Mouse (Mus musculus): ENCODE data around the gene Atp1a3. TPM values are rescaled to one million over a fixed set of nuclear protein-coding genes. Genes with fewer than 3 reads are reported as not detected.

Gene Atp1a3
- polyA plus RNA-seq, 1 experiment: 11.2 TPM

GRCm38 (mm10) chr7:24968463-24968862, 37.3 kb downstream of the Atp1a3 start:
- 91% methylated on average over 6 of the region's 6 CpGs for WGBS
- TF ChIP-seq POLR2A (IDR thresholded peaks at IDR 0.05; ENCODE audit: low read depth, low read length) (no peak), CTCF (IDR thresholded peaks at IDR 0.05; ENCODE audit: extremely low read depth, insufficient read depth, insufficient read length, insufficient replicate concordance) (no peak)
- Histone ChIP-seq H3K36me3 (ENCODE audit: control insufficient read depth, insufficient read depth, low read length) (peaks cover 6% of the 10 kb centered on the region), H3K4me1 (ENCODE audit: control insufficient read depth, insufficient read depth, insufficient read length) (no peaks in the 10 kb centered on the region; the same call in 1 of the 2 replicates), H3K27me3 (ENCODE audit: control insufficient read depth, insufficient read depth, low read length) (no peaks in the 10 kb centered on the region), H3K27ac (ENCODE audit: insufficient read depth, low read length) (no peak overlapping the region), H3K4me3 (ENCODE audit: extremely low read depth, insufficient read depth, insufficient read length) (no peak overlapping the region)
- no peak for DNase-seq (ENCODE audit: low read depth in 1 of 2, low spot score in 2 of 2)

- TF ChIP-seq POLR2A (IDR thresholded peaks at IDR 0.05; ENCODE audit: low read depth, low read length) (no peak), CTCF (IDR thresholded peaks at IDR 0.05; ENCODE audit: extremely low read depth, insufficient read depth, insufficient read length, insufficient replicate concordance) (no peak)
- no peaks in the 10 kb centered on the region; the same call in 1 of the 2 replicates for H3K4me1 ChIP-seq (ENCODE audit: control insufficient read depth, insufficient read depth, insufficient read length)
- WGBS: 91% methylated on average over 8 of the region's 8 CpGs
- H3K27me3 ChIP-seq (ENCODE audit: control insufficient read depth, insufficient read depth, low read length): no peaks in the 10 kb centered on the region
- DNase-seq (ENCODE audit: low read depth in 1 of 2, low spot score in 2 of 2): no peak
- no peak overlapping the region for H3K27ac ChIP-seq (ENCODE audit: insufficient read depth, low read length)
- H3K4me3 ChIP-seq (ENCODE audit: extremely low read depth, insufficient read depth, insufficient read length): no peak overlapping the region
- peaks cover 6% of the 10 kb centered on the region for H3K36me3 ChIP-seq (ENCODE audit: control insufficient read depth, insufficient read depth, low read length)
Observed at GRCm38 (mm10) chr7:24967966-24968365, 37.8 kb downstream of the Atp1a3 start.

- TF ChIP-seq CTCF (IDR thresholded peaks at IDR 0.05; ENCODE audit: extremely low read depth, insufficient read depth, insufficient read length, insufficient replicate concordance): peak; percentile 77; the same call in 1 of the 2 replicates
- TF ChIP-seq POLR2A (IDR thresholded peaks at IDR 0.05; ENCODE audit: low read depth, low read length): no peak
- no peaks in the 10 kb centered on the region for H3K27me3 ChIP-seq (ENCODE audit: control insufficient read depth, insufficient read depth, low read length)
- no peak overlapping the region for H3K4me3 ChIP-seq (ENCODE audit: extremely low read depth, insufficient read depth, insufficient read length)
- 8% methylated on average over 5 of the region's 5 CpGs for WGBS
- H3K4me1 ChIP-seq (ENCODE audit: control insufficient read depth, insufficient read depth, insufficient read length): no peaks in the 10 kb centered on the region; the same call in 1 of the 2 replicates
- peak; percentile 56 to 81 for DNase-seq (ENCODE audit: low read depth in 1 of 2, low spot score in 2 of 2)
- peaks cover 6% of the 10 kb centered on the region for H3K36me3 ChIP-seq (ENCODE audit: control insufficient read depth, insufficient read depth, low read length)
- no peak overlapping the region for H3K27ac ChIP-seq (ENCODE audit: insufficient read depth, low read length)
Observed at GRCm38 (mm10) chr7:24964897-24965535, 40.7 kb downstream of the Atp1a3 start.

GRCm38 (mm10) chr7:24964288-24964687, 41.5 kb downstream of the Atp1a3 start:
- H3K27ac ChIP-seq (ENCODE audit: insufficient read depth, low read length): no peak overlapping the region
- no peak overlapping the region for H3K4me3 ChIP-seq (ENCODE audit: extremely low read depth, insufficient read depth, insufficient read length)
- no peaks in the 10 kb centered on the region; the same call in 1 of the 2 replicates for H3K36me3 ChIP-seq (ENCODE audit: control insufficient read depth, insufficient read depth, low read length)
- no peaks in the 10 kb centered on the region; the same call in 1 of the 2 replicates for H3K4me1 ChIP-seq (ENCODE audit: control insufficient read depth, insufficient read depth, insufficient read length)
- no peak for TF ChIP-seq CTCF (IDR thresholded peaks at IDR 0.05; ENCODE audit: extremely low read depth, insufficient read depth, insufficient read length, insufficient replicate concordance)
- no peak for TF ChIP-seq POLR2A (IDR thresholded peaks at IDR 0.05; ENCODE audit: low read depth, low read length)
- 66% methylated on average over 2 of the region's 2 CpGs for WGBS
- DNase-seq (ENCODE audit: low read depth in 1 of 2, low spot score in 2 of 2): no peak
- no peaks in the 10 kb centered on the region for H3K27me3 ChIP-seq (ENCODE audit: control insufficient read depth, insufficient read depth, low read length)

GRCm38 (mm10) chr7:24955226-24955625, 50.5 kb downstream of the Atp1a3 start:
- no peaks in the 10 kb centered on the region for H3K36me3 ChIP-seq (ENCODE audit: control insufficient read depth, insufficient read depth, low read length)
- no peak for DNase-seq (ENCODE audit: low read depth in 1 of 2, low spot score in 2 of 2)
- no peak overlapping the region for H3K27ac ChIP-seq (ENCODE audit: insufficient read depth, low read length)
- H3K27me3 ChIP-seq (ENCODE audit: control insufficient read depth, insufficient read depth, low read length): no peaks in the 10 kb centered on the region; the same call in 1 of the 2 replicates
- peaks cover 9% of the 10 kb centered on the region for H3K4me1 ChIP-seq (ENCODE audit: control insufficient read depth, insufficient read depth, insufficient read length)
- WGBS: 58% methylated on average over 31 of the region's 33 CpGs
- TF ChIP-seq POLR2A (IDR thresholded peaks at IDR 0.05; ENCODE audit: low read depth, low read length): no peak
- no peak for TF ChIP-seq CTCF (IDR thresholded peaks at IDR 0.05; ENCODE audit: extremely low read depth, insufficient read depth, insufficient read length, insufficient replicate concordance)
- H3K4me3 ChIP-seq (ENCODE audit: extremely low read depth, insufficient read depth, insufficient read length): no peak overlapping the region; the same call in 1 of the 2 replicates

- H3K27me3 ChIP-seq (ENCODE audit: control insufficient read depth, insufficient read depth, low read length): no peaks in the 10 kb centered on the region; the same call in none of the 2 replicates
- peak overlapping the region; percentile 69; the same call in 1 of the 2 replicates for H3K4me3 ChIP-seq (ENCODE audit: extremely low read depth, insufficient read depth, insufficient read length)
- DNase-seq (ENCODE audit: low read depth in 1 of 2, low spot score in 2 of 2): peak; percentile 60 to 64
- peaks cover 9% of the 10 kb centered on the region for H3K4me1 ChIP-seq (ENCODE audit: control insufficient read depth, insufficient read depth, insufficient read length)
- H3K36me3 ChIP-seq (ENCODE audit: control insufficient read depth, insufficient read depth, low read length): no peaks in the 10 kb centered on the region
- TF ChIP-seq CTCF (IDR thresholded peaks at IDR 0.05; ENCODE audit: extremely low read depth, insufficient read depth, insufficient read length, insufficient replicate concordance) (no peak), POLR2A (IDR thresholded peaks at IDR 0.05; ENCODE audit: low read depth, low read length) (no peak)
- H3K27ac ChIP-seq (ENCODE audit: insufficient read depth, low read length): peak overlapping the region; percentile 27; the same call in 1 of the 2 replicates
- WGBS: 3% methylated on average over 30 of the region's 30 CpGs
Observed at GRCm38 (mm10) chr7:24954450-24954849, 51.3 kb downstream of the Atp1a3 start.

- H3K4me3 ChIP-seq (ENCODE audit: extremely low read depth, insufficient read depth, insufficient read length): peak overlapping the region; percentile 69
- no peak for DNase-seq (ENCODE audit: low read depth in 1 of 2, low spot score in 2 of 2)
- no peaks in the 10 kb centered on the region; the same call in none of the 2 replicates for H3K27me3 ChIP-seq (ENCODE audit: control insufficient read depth, insufficient read depth, low read length)
- H3K27ac ChIP-seq (ENCODE audit: insufficient read depth, low read length): peak overlapping the region; percentile 68
- peaks cover 9% of the 10 kb centered on the region for H3K4me1 ChIP-seq (ENCODE audit: control insufficient read depth, insufficient read depth, insufficient read length)
- TF ChIP-seq POLR2A (IDR thresholded peaks at IDR 0.05; ENCODE audit: low read depth, low read length) (no peak), CTCF (IDR thresholded peaks at IDR 0.05; ENCODE audit: extremely low read depth, insufficient read depth, insufficient read length, insufficient replicate concordance) (no peak)
- H3K36me3 ChIP-seq (ENCODE audit: control insufficient read depth, insufficient read depth, low read length): no peaks in the 10 kb centered on the region
- WGBS: 1% methylated on average over 24 of the region's 24 CpGs
Observed at GRCm38 (mm10) chr7:24953966-24954365, 51.8 kb downstream of the Atp1a3 start.
